Mouse (Mus musculus) midbrain, embryonic 13.5 days (tissue): ENCODE data around the gene Atp8b4. TPM values are rescaled to one million over a fixed set of nuclear protein-coding genes. Genes with fewer than 3 reads are reported as not detected.

Experiments
- ATAC-seq: fragments of 200-750 bp; cut with Nextera tagmentation; 2 replicates; pipeline ENCODE4 v1.8.0; 2017; ENCODE audit warnings: mild to moderate bottlenecking, moderate TSS enrichment, moderate library complexity
- H3K27ac ChIP-seq: fragments of 300-500 bp; sonication (generic); 2 replicates; pipeline ENCODE4 v1.5.1; 2015; ENCODE audit warnings: inconsistent platforms, mild to moderate bottlenecking, moderate library complexity
- H3K27me3 ChIP-seq: fragments of 300-500 bp; sonication (generic); 2 replicates; pipeline ENCODE4 v1.6.1; 2015; ENCODE audit warnings: mild to moderate bottlenecking, inconsistent platforms
- H3K36me3 ChIP-seq: fragments of 300-500 bp; sonication (generic); 2 replicates; pipeline ENCODE4 v1.6.1; 2015; ENCODE audit warnings: mild to moderate bottlenecking, inconsistent platforms
- H3K4me1 ChIP-seq: fragments of 300-500 bp; sonication (generic); replicated peaks from 2 replicates; pipeline ENCODE4 v1.6.1; 2015; ENCODE audit warnings: inconsistent platforms
- H3K4me2 ChIP-seq: fragments of 300-500 bp; sonication (generic); replicated peaks from 2 replicates; pipeline ENCODE4 v1.6.1; 2015; ENCODE audit warnings: moderate library complexity, mild to moderate bottlenecking, inconsistent platforms
- H3K4me3 ChIP-seq: fragments of 300-500 bp; sonication (generic); replicated peaks from 2 replicates; pipeline ENCODE4 v1.5.1; 2015; ENCODE audit warnings: mild to moderate bottlenecking, inconsistent platforms
- H3K9ac ChIP-seq: fragments of 300-500 bp; sonication (generic); replicated peaks from 2 replicates; pipeline ENCODE4 v1.6.1; 2015; ENCODE audit warnings: mild to moderate bottlenecking, inconsistent platforms
- H3K9me3 ChIP-seq: fragments of 300-500 bp; sonication (generic); 2 replicates; pipeline ENCODE4 v1.6.1; 2016; ENCODE audit warnings: mild to moderate bottlenecking, inconsistent platforms
- WGBS: fragments of 180-500 bp; shearing (Covaris S2); methylation state at CpG from one replicate; pipeline ENCODE4 v1.1.7; 2015; 5-methylcytosine and 5-hydroxymethylcytosine counted together
- polyA plus RNA-seq: library from polyadenylated mRNA; unstranded; fragments of >200 nt; fragmentation: Nextera tagmentation; extraction: Ambion mirVana; gene quantifications from 2 replicates; pipeline ENCODE4 v1.2.1, GENCODE M21; 2015

Gene Atp8b4
- polyA plus RNA-seq, 1 experiment from 2014 or later = not detected

- H3K9me3 ChIP-seq = no peaks in the 10 kb centered on the region
- no peak overlapping the region for H3K4me3 ChIP-seq
- no peaks in the 10 kb centered on the region for H3K27me3 ChIP-seq
- no peak overlapping the region for H3K4me2 ChIP-seq
- WGBS = 88% methylated on average over 5 of the region's 5 CpGs
- ATAC-seq = no peak
- H3K4me1 ChIP-seq = no peaks in the 10 kb centered on the region
- H3K9ac ChIP-seq = no peak overlapping the region
- no peaks in the 10 kb centered on the region for H3K36me3 ChIP-seq
- H3K27ac ChIP-seq = no peak overlapping the region
Measured at GRCm38 (mm10) chr2:126304621-126305020, 195.9 kb downstream of the Atp8b4 start.

- ATAC-seq = no peak
- no peaks in the 10 kb centered on the region for H3K27me3 ChIP-seq
- WGBS = 46% methylated on average over 3 of the region's 3 CpGs
- H3K27ac ChIP-seq = no peak overlapping the region
- H3K4me2 ChIP-seq = no peak overlapping the region
- H3K36me3 ChIP-seq = no peaks in the 10 kb centered on the region
- H3K4me3 ChIP-seq = no peak overlapping the region
- no peak overlapping the region for H3K9ac ChIP-seq
- H3K4me1 ChIP-seq = no peaks in the 10 kb centered on the region
- H3K9me3 ChIP-seq = no peaks in the 10 kb centered on the region
Measured at GRCm38 (mm10) chr2:126303226-126303625, 197.2 kb downstream of the Atp8b4 start.

GRCm38 (mm10) chr2:126302381-126302780 is 198.1 kb downstream of the Atp8b4 start:
- Histone ChIP-seq H3K4me2 (no peak overlapping the region), H3K9ac (no peak overlapping the region), H3K9me3 (no peaks in the 10 kb centered on the region), H3K36me3 (no peaks in the 10 kb centered on the region), H3K4me3 (no peak overlapping the region), H3K4me1 (no peaks in the 10 kb centered on the region), H3K27me3 (no peaks in the 10 kb centered on the region), H3K27ac (no peak overlapping the region)
- WGBS = 55% methylated on average over 3 of the region's 3 CpGs
- ATAC-seq = no peak

GRCm38 (mm10) chr2:126290702-126291101 is 209.8 kb downstream of the Atp8b4 start:
- no peaks in the 10 kb centered on the region for H3K4me1 ChIP-seq
- no peaks in the 10 kb centered on the region for H3K36me3 ChIP-seq
- no peak overlapping the region for H3K4me2 ChIP-seq
- 90% methylated on average over 7 of the region's 7 CpGs for WGBS
- no peak overlapping the region for H3K27ac ChIP-seq
- H3K9me3 ChIP-seq = no peaks in the 10 kb centered on the region
- H3K27me3 ChIP-seq = no peaks in the 10 kb centered on the region
- no peak for ATAC-seq
- H3K9ac ChIP-seq = no peak overlapping the region
- no peak overlapping the region for H3K4me3 ChIP-seq

- no peaks in the 10 kb centered on the region for H3K9me3 ChIP-seq
- H3K4me3 ChIP-seq = no peak overlapping the region
- no peaks in the 10 kb centered on the region for H3K27me3 ChIP-seq
- H3K36me3 ChIP-seq = no peaks in the 10 kb centered on the region
- WGBS = 95% methylated on average over 5 of the region's 5 CpGs
- ATAC-seq = no peak
- no peak overlapping the region for H3K4me2 ChIP-seq
- H3K4me1 ChIP-seq = no peaks in the 10 kb centered on the region
- no peak overlapping the region for H3K27ac ChIP-seq
- no peak overlapping the region for H3K9ac ChIP-seq
Measured at GRCm38 (mm10) chr2:126287942-126288341, 212.5 kb downstream of the Atp8b4 start.

- ATAC-seq = no peak
- no peak overlapping the region for H3K4me3 ChIP-seq
- H3K27me3 ChIP-seq = no peaks in the 10 kb centered on the region
- no peak overlapping the region for H3K4me2 ChIP-seq
- no peaks in the 10 kb centered on the region for H3K9me3 ChIP-seq
- no peak overlapping the region for H3K27ac ChIP-seq
- H3K9ac ChIP-seq = no peak overlapping the region
- 84% methylated on average over 7 of the region's 7 CpGs for WGBS
- no peaks in the 10 kb centered on the region for H3K36me3 ChIP-seq
- H3K4me1 ChIP-seq = no peaks in the 10 kb centered on the region
Measured at GRCm38 (mm10) chr2:126286420-126286819, 214.1 kb downstream of the Atp8b4 start.

GRCm38 (mm10) chr2:126284071-126284470 is 216.4 kb downstream of the Atp8b4 start:
- Histone ChIP-seq H3K9ac (no peak overlapping the region), H3K4me2 (no peak overlapping the region), H3K36me3 (no peaks in the 10 kb centered on the region), H3K27ac (no peak overlapping the region), H3K9me3 (no peaks in the 10 kb centered on the region), H3K27me3 (no peaks in the 10 kb centered on the region), H3K4me3 (no peak overlapping the region), H3K4me1 (no peaks in the 10 kb centered on the region)
- WGBS = 87% methylated on average over 6 of the region's 6 CpGs
- no peak for ATAC-seq

GRCm38 (mm10) chr2:126283086-126283485 is 217.4 kb downstream of the Atp8b4 start:
- no peaks in the 10 kb centered on the region for H3K4me1 ChIP-seq
- no peaks in the 10 kb centered on the region for H3K9me3 ChIP-seq
- WGBS = 81% methylated on average over 3 of the region's 3 CpGs
- H3K9ac ChIP-seq = no peak overlapping the region
- ATAC-seq = no peak
- no peaks in the 10 kb centered on the region for H3K36me3 ChIP-seq
- no peak overlapping the region for H3K4me2 ChIP-seq
- H3K27me3 ChIP-seq = no peaks in the 10 kb centered on the region
- H3K4me3 ChIP-seq = no peak overlapping the region
- no peak overlapping the region for H3K27ac ChIP-seq

GRCm38 (mm10) chr2:126275511-126275910 is 225.0 kb downstream of the Atp8b4 start:
- no peaks in the 10 kb centered on the region for H3K36me3 ChIP-seq
- no peak for ATAC-seq
- WGBS = 96% methylated on average over 3 of the region's 3 CpGs

GRCm38 (mm10) chr2:126274826-126275405 is 225.6 kb downstream of the Atp8b4 start:
- no peaks in the 10 kb centered on the region for H3K36me3 ChIP-seq
- ATAC-seq = no peak
- H3K4me2 ChIP-seq = no peak overlapping the region
- H3K27me3 ChIP-seq = no peaks in the 10 kb centered on the region
- H3K4me3 ChIP-seq = no peak overlapping the region
- no peaks in the 10 kb centered on the region for H3K9me3 ChIP-seq
- H3K4me1 ChIP-seq = no peaks in the 10 kb centered on the region
- no peak overlapping the region for H3K27ac ChIP-seq
- 78% methylated on average over 3 of the region's 3 CpGs for WGBS
- no peak overlapping the region for H3K9ac ChIP-seq

More at GRCm38 (mm10) chr2:126275511-126275910, 225.0 kb downstream of the Atp8b4 start:
- Histone ChIP-seq H3K27ac (no peak overlapping the region), H3K4me2 (no peak overlapping the region), H3K27me3 (no peaks in the 10 kb centered on the region), H3K9ac (no peak overlapping the region), H3K4me3 (no peak overlapping the region), H3K4me1 (no peaks in the 10 kb centered on the region), H3K9me3 (no peaks in the 10 kb centered on the region)

GRCm38 (mm10) chr2:126274311-126274710 is 226.2 kb downstream of the Atp8b4 start:
- no peaks in the 10 kb centered on the region for H3K9me3 ChIP-seq
- H3K27ac ChIP-seq = no peak overlapping the region
- H3K9ac ChIP-seq = no peak overlapping the region
- no peaks in the 10 kb centered on the region for H3K27me3 ChIP-seq
- no peak overlapping the region for H3K4me2 ChIP-seq
- WGBS = 84% methylated on average over 3 of the region's 3 CpGs
- ATAC-seq = no peak
- no peaks in the 10 kb centered on the region for H3K4me1 ChIP-seq
- no peak overlapping the region for H3K4me3 ChIP-seq
- no peaks in the 10 kb centered on the region for H3K36me3 ChIP-seq
